Mouse (Mus musculus) embryonic fibroblast, embryonic 13.5 days (primary cell): ENCODE measurements around the gene Tuba3a.

Experiments used
- CTCF ChIP-seq: IDR thresholded peaks from 2 replicates; pipeline ENCODE4 v1.5.1; 2011; ENCODE audit warnings: mild to moderate bottlenecking, control low read depth, low read length, moderate library complexity, borderline replicate concordance; ENCODE audit not compliant: insufficient read depth
- POLR2A ChIP-seq: IDR thresholded peaks from 2 replicates; pipeline ENCODE4 v1.6.1; 2011; ENCODE audit warnings: low read depth, mild to moderate bottlenecking, control low read depth, low read length, moderate library complexity

- TF ChIP-seq POLR2A (no peak), CTCF (no peak)
Measured at GRCm38 (mm10) chr6:125288730-125289129, 2.9 kb upstream of the Tuba3a start.
